Mouse (Mus musculus) limb, embryonic 11.5 days (tissue): ENCODE measurements around the gene Zcchc13. TPM values are rescaled to one million over a fixed set of nuclear protein-coding genes. Genes with fewer than 3 reads are reported as not detected.
"Not testable (repeated sequence)": the region's sequence is repeated elsewhere in the genome, so short reads cannot be mapped to it uniquely, and the experiment has no call there.

Experiments
- ATAC-seq: fragments of 200-750 bp; cut with Nextera tagmentation; 2 replicates; pipeline ENCODE4 v1.8.0; 2017; ENCODE audit warnings: low read depth; ENCODE audit not compliant: insufficient number of reproducible peaks, low FRiP score, low TSS enrichment
- DNase-seq: peaks from one replicate; pipeline ENCODE4 v3.0.0-alpha.2; 2015; ENCODE audit warnings: low spot score
- H3K27ac ChIP-seq: fragments of 300-500 bp; sonication (generic); replicated peaks from 2 replicates; pipeline ENCODE4 v1.5.1; 2014; ENCODE audit warnings: low read depth, mild to moderate bottlenecking, low read length
- H3K27me3 ChIP-seq: fragments of 300-500 bp; sonication (generic); 2 replicates; pipeline ENCODE4 v1.6.1; 2014; ENCODE audit warnings: mild to moderate bottlenecking, low read length, mixed read lengths; ENCODE audit not compliant: control insufficient read depth, insufficient read depth
- H3K36me3 ChIP-seq: fragments of 300-500 bp; sonication (generic); 2 replicates; pipeline ENCODE4 v1.6.1; 2014; ENCODE audit warnings: mild to moderate bottlenecking, low read length, moderate library complexity, mixed read lengths; ENCODE audit not compliant: control insufficient read depth, insufficient read depth
- H3K4me1 ChIP-seq: fragments of 300-500 bp; sonication (generic); 2 replicates; pipeline ENCODE4 v1.6.1; 2014; ENCODE audit warnings: low read length, mixed read lengths; ENCODE audit not compliant: control insufficient read depth, insufficient read depth
- H3K4me2 ChIP-seq: fragments of 300-500 bp; sonication (generic); 2 replicates; pipeline ENCODE4 v1.6.1; 2014; ENCODE audit warnings: low read depth, mild to moderate bottlenecking, moderate library complexity; ENCODE audit not compliant: severe bottlenecking
- H3K4me3 ChIP-seq: fragments of 300-500 bp; sonication (generic); 2 replicates; pipeline ENCODE4 v1.5.1; 2014; ENCODE audit warnings: low read depth, low read length
- H3K9ac ChIP-seq: fragments of 300-500 bp; sonication (generic); 2 replicates; pipeline ENCODE4 v1.6.1; 2014; ENCODE audit warnings: mild to moderate bottlenecking, low read length
- H3K9me3 ChIP-seq: fragments of 300-500 bp; sonication (generic); 2 replicates; pipeline ENCODE4 v1.6.1; 2016; ENCODE audit warnings: low read length; ENCODE audit not compliant: control insufficient read depth
- WGBS: fragments of 180-500 bp; shearing (Covaris S2); extraction: QIAGEN DNeasy Blood & Tissue Kit; methylation state at CpG from one replicate; pipeline ENCODE4 v1.1.7; 2014; 5-methylcytosine and 5-hydroxymethylcytosine counted together
- polyA plus RNA-seq: library from polyadenylated mRNA; unstranded; fragments of >200 nt; fragmentation: Nextera tagmentation; extraction: Ambion mirVana; gene quantifications from 2 replicates; pipeline ENCODE4 v1.2.1, GENCODE M21; 2014

Zcchc13 gene
- polyA plus RNA-seq, 1 experiment from 2014 or later: not detected

GRCm38 (mm10) chrX:103664445-103664844, 34.1 kb downstream of the Zcchc13 start:
- ATAC-seq, H3K9me3 ChIP-seq: not testable (repeated sequence)

DNA sequence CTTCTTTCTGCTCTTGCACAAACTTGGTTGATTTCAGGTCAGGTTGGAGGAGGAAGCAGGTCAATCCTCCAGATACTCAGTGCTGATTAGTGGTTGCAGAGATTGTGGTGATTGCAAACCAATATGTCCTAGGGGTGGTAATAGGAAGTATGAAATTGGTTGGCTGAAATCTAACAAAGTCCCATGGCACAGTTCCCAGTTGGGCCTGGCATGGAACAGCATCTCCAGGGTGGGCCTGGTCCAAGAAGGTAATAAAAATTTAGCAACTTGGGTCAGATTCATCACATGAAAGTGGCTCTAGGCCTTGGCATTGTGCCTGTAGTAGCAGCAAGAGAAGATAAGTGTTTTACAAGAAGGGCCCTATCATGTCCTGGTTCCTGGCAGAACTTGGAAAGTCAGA, 39.9 kb downstream of the Zcchc13 start:
- no peaks in the 10 kb centered on the region for H3K4me1 ChIP-seq
- H3K4me2 ChIP-seq: no peak overlapping the region
- DNase-seq (no peak), ATAC-seq (no peak)
- H3K27me3 ChIP-seq: 0 out of 2 replicates have a peak, but pooled peaks cover 2% of the 10 kb centered on the region
- H3K4me3 ChIP-seq: no peak overlapping the region
- no peak overlapping the region for H3K9ac ChIP-seq
- no peak overlapping the region for H3K27ac ChIP-seq
- no peaks in the 10 kb centered on the region for H3K36me3 ChIP-seq
- H3K9me3 ChIP-seq: no peaks in the 10 kb centered on the region

More at GRCm38 (mm10) chrX:103664445-103664844, 34.1 kb downstream of the Zcchc13 start:
- not testable (repeated sequence) for H3K4me2 ChIP-seq, H3K27me3 ChIP-seq, H3K4me3 ChIP-seq, DNase-seq, H3K9ac ChIP-seq, H3K4me1 ChIP-seq, H3K27ac ChIP-seq, H3K36me3 ChIP-seq
- 87% methylated on average over 10 of the region's 10 CpGs for WGBS

DNA sequence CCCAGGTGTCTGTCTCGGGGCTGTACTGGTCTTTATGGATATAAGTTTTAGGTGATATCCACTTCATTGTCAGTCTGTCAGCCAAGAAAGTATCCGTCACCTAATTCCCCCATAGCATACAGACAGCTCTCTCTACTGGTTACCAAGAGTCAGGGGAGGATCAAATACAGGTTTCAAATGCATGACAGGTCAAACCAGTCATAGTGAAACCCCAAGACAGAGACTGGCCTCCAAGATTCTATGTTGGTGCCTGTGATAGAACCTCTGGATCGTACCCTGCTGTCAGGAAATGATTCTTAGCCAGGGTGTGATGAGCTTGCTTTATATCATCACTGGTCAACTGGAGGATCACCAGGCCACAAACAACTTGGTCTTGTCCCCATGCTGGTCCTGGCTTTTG, 43.4 kb downstream of the Zcchc13 start:
- ATAC-seq: no peak
- H3K27me3 ChIP-seq: 0 out of 2 replicates have a peak, but pooled peaks cover 2% of the 10 kb centered on the region
- WGBS: 72% methylated on average over 3 of the region's 3 CpGs

GRCm38 (mm10) chrX:103674674-103675073, 44.3 kb downstream of the Zcchc13 start:
- Histone ChIP-seq H3K4me1 (no peaks in the 10 kb centered on the region), H3K9me3 (no peaks in the 10 kb centered on the region), H3K9ac (no peak overlapping the region), H3K36me3 (no peaks in the 10 kb centered on the region), H3K4me3 (no peak overlapping the region), H3K27me3 (0 out of 2 replicates have a peak, but pooled peaks cover 2% of the 10 kb centered on the region), H3K27ac (no peak overlapping the region), H3K4me2 (no peak overlapping the region)
- 18% methylated on average over 2 of the region's 2 CpGs for WGBS
- no peak for ATAC-seq
- DNase-seq: no peak

More for the DNA sequence above, 43.4 kb downstream of the Zcchc13 start:
- Histone ChIP-seq H3K9me3 (no peaks in the 10 kb centered on the region), H3K9ac (no peak overlapping the region), H3K36me3 (no peaks in the 10 kb centered on the region), H3K4me2 (no peak overlapping the region), H3K4me1 (no peaks in the 10 kb centered on the region), H3K27ac (no peak overlapping the region), H3K4me3 (no peak overlapping the region)
- DNase-seq: no peak

Other genes starting within 250 kb of the Zcchc13 start
- gene Tsx, start 216.1 kb upstream of the Zcchc13 start, polyA plus RNA-seq: 0.44 TPM in 1 of 2 replicates, not detected in the other
- not detected in 2 replicates for gene Gm26992, start 208.6 kb upstream of the Zcchc13 start, polyA plus RNA-seq
- gene Slc16a2, start 191.4 kb downstream of the Zcchc13 start, polyA plus RNA-seq: 22.7 and 25.7 TPM in 2 replicates